Mouse (Mus musculus) erythroblast, embryonic 14.5 days (primary cell): ENCODE measurements around the gene Fam71e2. TPM values are rescaled to one million over a fixed set of nuclear protein-coding genes. Genes with fewer than 3 reads are reported as not detected.

Source experiments
- H3K27me3 ChIP-seq: 2 replicates; pipeline ENCODE4 v1.6.1; 2012; ENCODE audit warnings: inconsistent platforms; ENCODE audit not compliant: control insufficient read depth
- H3K36me3 ChIP-seq: 2 replicates; pipeline ENCODE4 v1.6.1; 2012; ENCODE audit warnings: mild to moderate bottlenecking, inconsistent platforms; ENCODE audit not compliant: control insufficient read depth
- H3K4me1 ChIP-seq: 2 replicates; pipeline ENCODE4 v1.6.1; 2012; ENCODE audit warnings: inconsistent platforms; ENCODE audit not compliant: control insufficient read depth
- H3K4me3 ChIP-seq: replicated peaks from 2 replicates; pipeline ENCODE3; 2012; ENCODE audit warnings: moderate library complexity, mild to moderate bottlenecking, inconsistent platforms
- H3K9me3 ChIP-seq: 2 replicates; pipeline ENCODE4 v1.6.1; 2012; ENCODE audit warnings: low read length, inconsistent platforms, mixed read lengths; ENCODE audit not compliant: control insufficient read depth
- GATA1 ChIP-seq: IDR thresholded peaks from 2 replicates; pipeline ENCODE4 v1.6.1; 2012; ENCODE audit warnings: low read length, inconsistent platforms, mixed read lengths
- TAL1 ChIP-seq: IDR thresholded peaks from 3 replicates; pipeline ENCODE4 v1.6.1; 2012; ENCODE audit warnings: low read length, inconsistent platforms, mixed read lengths
- polyA plus RNA-seq: library from polyadenylated mRNA; stranded (reverse); fragments of >175 nt; gene quantifications from 2 replicates; pipeline ENCODE4 v1.2.3, GENCODE M21; 2012

Fam71e2 gene
- polyA plus RNA-seq, 1 experiment: not detected

DNA sequence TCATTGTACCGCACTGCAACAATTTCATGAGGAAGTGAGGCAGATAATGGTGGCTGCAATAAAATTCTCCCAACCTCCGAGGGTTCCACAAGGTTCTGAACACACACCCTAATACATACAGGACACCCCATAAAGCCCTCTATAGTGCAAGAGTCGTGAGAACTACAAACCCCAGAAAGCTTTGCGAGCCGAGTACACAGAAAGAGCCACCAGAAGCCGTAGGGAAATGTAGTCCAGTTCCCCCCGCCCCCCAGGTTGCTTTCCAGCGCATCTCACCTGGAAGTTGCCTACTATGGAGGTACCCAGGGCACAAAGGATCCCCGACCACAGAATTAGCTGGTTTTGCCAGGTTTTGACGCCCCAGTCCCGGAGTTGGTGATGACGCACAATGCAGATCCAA lies 47.6 kb downstream of the Fam71e2 start:
- peaks cover 13% of the 10 kb centered on the region for H3K27me3 ChIP-seq
- H3K9me3 ChIP-seq: no peaks in the 10 kb centered on the region
- H3K36me3 ChIP-seq: no peaks in the 10 kb centered on the region
- no peak for TF ChIP-seq TAL1
- TF ChIP-seq GATA1: no peak
- no peaks in the 10 kb centered on the region; the same call in 1 of the 2 replicates for H3K4me1 ChIP-seq
- H3K4me3 ChIP-seq: peak overlapping the region; percentile 25

DNA sequence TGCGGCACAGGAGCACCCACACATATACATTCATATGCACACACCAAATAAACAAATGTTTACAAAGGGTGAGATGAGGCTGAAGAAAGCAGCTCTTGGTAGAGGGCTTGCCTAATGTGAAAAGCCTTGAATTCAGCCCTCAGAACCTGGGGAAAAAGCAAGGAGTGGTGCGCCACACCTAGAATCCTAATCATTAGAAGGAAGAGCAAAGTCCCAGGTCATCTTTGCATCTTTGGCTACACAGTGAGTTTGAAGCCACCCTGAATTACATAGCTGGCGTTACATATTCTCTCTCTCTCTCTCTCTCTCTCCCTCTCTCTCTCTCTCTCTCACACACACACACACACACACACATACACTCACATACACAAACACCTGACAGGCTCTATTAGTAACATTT lies 51.8 kb downstream of the Fam71e2 start:
- H3K36me3 ChIP-seq: no peaks in the 10 kb centered on the region
- H3K9me3 ChIP-seq: no peaks in the 10 kb centered on the region
- no peak overlapping the region for H3K4me3 ChIP-seq
- TF ChIP-seq GATA1 (no peak), TAL1 (no peak)
- H3K27me3 ChIP-seq: peaks cover 8% of the 10 kb centered on the region
- H3K4me1 ChIP-seq: no peaks in the 10 kb centered on the region; the same call in 1 of the 2 replicates

DNA sequence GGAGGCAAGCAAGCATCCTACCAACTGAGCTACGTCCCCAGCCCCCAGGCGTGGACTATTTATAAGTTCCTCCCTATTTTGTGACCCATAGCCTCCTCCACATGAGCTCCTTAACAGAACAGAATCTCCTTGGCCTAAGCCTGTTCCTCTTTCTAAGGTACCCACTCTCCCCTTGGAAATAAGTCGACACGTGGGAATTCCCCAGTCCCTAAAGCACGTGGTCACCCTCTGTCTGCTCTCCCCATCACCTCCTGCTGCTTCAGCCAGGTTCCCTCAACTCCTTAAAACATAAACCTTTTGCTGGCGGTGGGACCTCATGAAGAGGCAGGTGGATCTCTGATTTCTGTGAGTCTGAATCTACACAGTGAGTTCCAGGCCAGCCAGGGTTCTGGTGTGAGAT lies 54.1 kb downstream of the Fam71e2 start:
- Histone ChIP-seq H3K9me3 (no peaks in the 10 kb centered on the region), H3K4me3 (no peak overlapping the region), H3K27me3 (no peaks in the 10 kb centered on the region; the same call in 1 of the 2 replicates), H3K36me3 (no peaks in the 10 kb centered on the region), H3K4me1 (no peaks in the 10 kb centered on the region)
- no peak for TF ChIP-seq TAL1
- no peak for TF ChIP-seq GATA1

DNA sequence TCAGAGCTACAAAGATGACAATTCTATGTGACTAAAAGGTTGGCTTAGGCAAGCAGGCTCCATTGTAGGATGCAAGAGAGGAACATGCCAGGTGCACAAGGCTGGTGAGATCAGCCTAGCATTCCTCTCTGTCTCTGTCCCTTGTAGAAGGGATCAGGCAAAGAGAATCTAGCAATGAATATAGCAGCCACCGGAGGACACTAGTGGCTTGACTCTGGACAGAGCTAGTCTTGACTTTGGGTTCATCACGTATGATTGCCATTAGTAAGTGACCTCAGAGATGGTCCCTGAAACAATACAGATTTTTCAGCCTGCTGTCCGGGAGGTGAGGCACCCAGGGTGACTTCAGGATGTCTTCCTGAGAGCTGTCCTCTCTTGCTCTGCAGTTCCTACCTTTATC lies 58.5 kb downstream of the Fam71e2 start:
- peaks cover 13% of the 10 kb centered on the region for H3K27me3 ChIP-seq
- TF ChIP-seq TAL1 (no peak), GATA1 (no peak)
- no peaks in the 10 kb centered on the region for H3K36me3 ChIP-seq
- no peaks in the 10 kb centered on the region for H3K9me3 ChIP-seq
- no peaks in the 10 kb centered on the region for H3K4me1 ChIP-seq
- H3K4me3 ChIP-seq: no peak overlapping the region

DNA sequence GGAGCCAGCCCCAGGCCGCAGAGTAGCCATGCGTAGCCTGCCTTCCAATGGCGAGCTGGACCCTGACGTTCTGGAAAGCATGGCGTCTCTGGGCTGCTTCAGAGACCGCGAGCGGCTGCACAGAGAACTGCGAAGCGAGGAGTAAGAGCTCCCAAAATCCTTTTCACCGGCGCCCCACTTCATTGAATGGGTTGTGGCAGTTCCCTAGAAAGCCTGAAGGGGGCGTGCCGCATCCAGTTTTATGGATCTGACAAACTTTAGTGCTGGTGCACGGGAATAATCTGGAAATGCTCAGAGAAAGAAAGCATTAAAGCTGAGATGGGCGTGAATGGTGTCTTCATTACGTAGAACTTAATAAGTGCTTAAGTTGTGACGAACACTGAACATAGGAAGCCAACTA lies 66.0 kb downstream of the Fam71e2 start:
- Histone ChIP-seq H3K9me3 (no peaks in the 10 kb centered on the region), H3K4me3 (no peak overlapping the region), H3K36me3 (no peaks in the 10 kb centered on the region), H3K27me3 (peaks cover 34% of the 10 kb centered on the region), H3K4me1 (peaks cover 5% of the 10 kb centered on the region)
- TF ChIP-seq TAL1 (no peak), GATA1 (no peak)

Other genes starting within 250 kb of the Fam71e2 start
- not detected in 2 replicates for gene Tnni3, start 247.1 kb downstream of the Fam71e2 start, polyA plus RNA-seq
- gene Dnaaf3, start 238.8 kb downstream of the Fam71e2 start, polyA plus RNA-seq: 0.02 TPM in 2 replicates
- gene Syt5, start 223.8 kb downstream of the Fam71e2 start, polyA plus RNA-seq: 0.38 and 0.50 TPM in 2 replicates
- gene Ptprh, start 167.3 kb downstream of the Fam71e2 start, polyA plus RNA-seq: not detected in 2 replicates
- 2.3 and 2.7 TPM in 2 replicates for gene Tmem86b, start 139.9 kb downstream of the Fam71e2 start, polyA plus RNA-seq
- 23.5 and 30.2 TPM in 2 replicates for gene Ppp6r1, start 112.3 kb downstream of the Fam71e2 start, polyA plus RNA-seq
- gene Hspbp1, start 86.2 kb downstream of the Fam71e2 start, polyA plus RNA-seq: 12.9 and 13.0 TPM in 2 replicates
- gene Brsk1, start 80.7 kb downstream of the Fam71e2 start, polyA plus RNA-seq: 0.01 TPM in 1 of 2 replicates, not detected in the other
- not detected in 2 replicates for gene Tmem150b, start 46.1 kb downstream of the Fam71e2 start, polyA plus RNA-seq
- 67.3 and 67.8 TPM in 2 replicates for gene Kmt5c, start 31.2 kb downstream of the Fam71e2 start, polyA plus RNA-seq
- 25.4 and 26.4 TPM in 2 replicates for gene Cox6b2, start 18.2 kb downstream of the Fam71e2 start, polyA plus RNA-seq
- not detected in 2 replicates for gene Il11, start 11.6 kb upstream of the Fam71e2 start, polyA plus RNA-seq
- gene Tmem190, start 11.6 kb upstream of the Fam71e2 start, polyA plus RNA-seq: not detected in 2 replicates
- gene Tmem238, start 18.4 kb upstream of the Fam71e2 start, polyA plus RNA-seq: 6.1 and 6.2 TPM in 2 replicates
- gene Rpl28, start 21.6 kb upstream of the Fam71e2 start, polyA plus RNA-seq: 1,289 and 1,793 TPM in 2 replicates
- gene Ube2s, start 41.3 kb upstream of the Fam71e2 start, polyA plus RNA-seq: 142 and 163 TPM in 2 replicates
- not detected in 2 replicates for gene Shisa7, start 73.4 kb upstream of the Fam71e2 start, polyA plus RNA-seq
- 0.15 TPM in 1 of 2 replicates, not detected in the other for gene Isoc2b, start 99.0 kb upstream of the Fam71e2 start, polyA plus RNA-seq
- 1.3 and 2.4 TPM in 2 replicates for gene Isoc2a, start 105.9 kb upstream of the Fam71e2 start, polyA plus RNA-seq
- 0.05 TPM in 1 of 2 replicates, not detected in the other for gene Gm36210, start 135.2 kb upstream of the Fam71e2 start, polyA plus RNA-seq
- gene Zfp628, start 143.9 kb upstream of the Fam71e2 start, polyA plus RNA-seq: 8.5 and 8.9 TPM in 2 replicates
- 0.38 and 0.51 TPM in 2 replicates for gene Nat14, start 150.7 kb upstream of the Fam71e2 start, polyA plus RNA-seq
- gene Ssc5d, start 154.5 kb upstream of the Fam71e2 start, polyA plus RNA-seq: not detected in 2 replicates
- gene Sbk2, start 193.1 kb upstream of the Fam71e2 start, polyA plus RNA-seq: not detected in 2 replicates
- not detected in 2 replicates for gene Sbk3, start 199.9 kb upstream of the Fam71e2 start, polyA plus RNA-seq
- gene Zfp579, start 224.9 kb upstream of the Fam71e2 start, polyA plus RNA-seq: 0.15 and 0.37 TPM in 2 replicates
- 6.2 and 8.1 TPM in 2 replicates for gene Zfp524, start 243.1 kb upstream of the Fam71e2 start, polyA plus RNA-seq
- 3.5 and 6.0 TPM in 2 replicates for gene Fiz1, start 243.4 kb upstream of the Fam71e2 start, polyA plus RNA-seq
- not detected in 2 replicates for gene Gm44973, start 244.2 kb upstream of the Fam71e2 start, polyA plus RNA-seq
- 1.7 and 1.8 TPM in 2 replicates for gene Zfp865, start 249.1 kb upstream of the Fam71e2 start, polyA plus RNA-seq
- gene Ccdc106, start 249.3 kb upstream of the Fam71e2 start, polyA plus RNA-seq: 0.06 TPM in 1 of 2 replicates, not detected in the other